Mouse (Mus musculus): ENCODE results near the gene Ndufa9.

- TF ChIP-seq POLR2A (IDR thresholded peaks at IDR 0.05; ENCODE audit: low read depth, low read length): no peak
- no peak for TF ChIP-seq CTCF (IDR thresholded peaks at IDR 0.05; ENCODE audit: borderline replicate concordance, insufficient read depth, low read length)
These were observed 12.3 kb downstream of the Ndufa9 start for GRCm38 (mm10) chr6:126836628-126837027.
